ENCODE assay signal across 27 mouse cellular contexts in the genomic region with DNA sequence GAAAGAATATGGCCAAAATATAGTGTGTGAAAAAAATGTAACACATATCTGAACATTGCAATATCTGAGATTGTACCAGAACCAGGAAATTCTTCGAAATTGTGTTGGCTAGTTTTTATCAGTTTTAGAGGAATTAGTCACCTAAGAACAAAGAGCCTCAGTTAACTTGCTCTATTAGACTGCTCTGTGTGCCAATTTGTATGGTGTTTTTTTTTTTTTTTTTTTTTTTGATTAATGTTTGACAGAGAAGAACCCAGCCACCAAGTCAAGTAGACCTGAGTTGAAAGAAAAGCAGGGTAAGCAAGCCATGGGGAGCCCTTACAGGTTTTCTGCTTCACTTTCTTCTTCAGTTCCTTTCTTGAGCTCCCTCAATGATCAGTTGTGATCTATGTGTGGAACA. TPM values are rescaled to one million over a fixed set of nuclear protein-coding genes. Genes with fewer than 3 reads are reported as not detected.
DNase-seq lines count a peak whose midpoint lies in the region; ATAC-seq and TF ChIP-seq lines count a peak whose summit lies in the region.
"Had no signal": no experiment of that assay in that cellular context is flagged by ENCODE, and none has a peak within 500 bp of the region (broad histone marks: within the 10 kb centered on the region; RNA-seq: fewer than 3 reads in every experiment).

No protein-coding gene starts in this region.

- DNase-seq in kidney, adult 11 months: no peak
- no peak for DNase-seq in midbrain, postnatal 0 days (ENCODE audit: low spot score)
- no peak for DNase-seq in retina, embryonic 14.5 days (ENCODE audit: low spot score)
- DNase-seq: adrenal gland, adult 8-10 months; adrenal gland, postnatal 25 days; cerebellum, adult 11-12 months; cerebellum, adult 8-10 months; cerebellum, postnatal 10 days; cerebellum, postnatal 36 days; embryo, embryonic 11 days; gastrocnemius, postnatal 25 days; heart, adult 18-20 months; heart, postnatal 14 days; heart, postnatal 4 days had no signal

- H3K4me1 ChIP-seq in kidney, embryonic 15.5 days: no peaks in the 10 kb centered on the region
- H3K4me1 ChIP-seq in intestine, embryonic 16.5 days (ENCODE audit: control insufficient read depth, insufficient read depth, low read length): no peaks in the 10 kb centered on the region
- no peaks in the 10 kb centered on the region for H3K4me1 ChIP-seq in stomach, embryonic 16.5 days (ENCODE audit: control insufficient read depth, insufficient read depth, low read length)
- no peaks in the 10 kb centered on the region for H3K4me1 ChIP-seq in midbrain, postnatal 0 days (ENCODE audit: insufficient read depth, low read length)
- H3K4me1 ChIP-seq: embryonic facial prominence, embryonic 10.5 days; embryonic facial prominence, embryonic 13.5 days; forebrain, embryonic 12.5 days; forebrain, embryonic 15.5 days; heart, embryonic 10.5 days had no signal

- ATAC-seq in kidney, embryonic 15.5 days (replicated peaks; ENCODE audit: low FRiP score): 0 out of 2 replicates have a peak, but pooled peaks have one; percentile 33
- ATAC-seq in intestine, embryonic 16.5 days: peak; percentile 96
- peak; percentile 64; the same call in 1 of the 2 replicates for ATAC-seq in stomach, embryonic 16.5 days (ENCODE audit: insufficient read depth, low FRiP score)
- no peak for ATAC-seq in midbrain, postnatal 0 days (ENCODE audit: low FRiP score)
- ATAC-seq: activated CD4-positive, CD25-positive, alpha-beta regulatory T cell, adult 4 months; forebrain, embryonic 15.5 days had no signal

- H3K27ac ChIP-seq in kidney, embryonic 15.5 days: no peak overlapping the region
- no peak overlapping the region for H3K27ac ChIP-seq in intestine, embryonic 16.5 days (ENCODE audit: low read length)
- no peak overlapping the region for H3K27ac ChIP-seq in stomach, embryonic 16.5 days (ENCODE audit: low read length)
- H3K27ac ChIP-seq in midbrain, postnatal 0 days (ENCODE audit: low read depth, low read length): no peak overlapping the region
- H3K27ac ChIP-seq: embryonic facial prominence, embryonic 10.5 days; embryonic facial prominence, embryonic 13.5 days; forebrain, embryonic 12.5 days; forebrain, embryonic 15.5 days; heart, embryonic 10.5 days; heart, embryonic 13.5 days; hindbrain, embryonic 14.5 days had no signal

- H3K9me3 ChIP-seq in kidney, embryonic 15.5 days (replicated peaks): no peaks in the 10 kb centered on the region
- no peaks in the 10 kb centered on the region for H3K9me3 ChIP-seq in intestine, embryonic 16.5 days (ENCODE audit: control insufficient read depth, low read length)
- no peaks in the 10 kb centered on the region for H3K9me3 ChIP-seq in stomach, embryonic 16.5 days (replicated peaks; ENCODE audit: control insufficient read depth, low read length)
- H3K9me3 ChIP-seq in midbrain, postnatal 0 days (ENCODE audit: low read length): no peaks in the 10 kb centered on the region
- H3K9me3 ChIP-seq: embryonic facial prominence, embryonic 10.5 days; embryonic facial prominence, embryonic 13.5 days; forebrain, embryonic 12.5 days; forebrain, embryonic 15.5 days; heart, embryonic 10.5 days; heart, embryonic 13.5 days had no signal

- no peaks in the 10 kb centered on the region for H3K36me3 ChIP-seq in kidney, embryonic 15.5 days
- H3K36me3 ChIP-seq in intestine, embryonic 16.5 days (ENCODE audit: control insufficient read depth, insufficient read depth, low read length): no peaks in the 10 kb centered on the region
- H3K36me3 ChIP-seq in stomach, embryonic 16.5 days (ENCODE audit: control insufficient read depth, insufficient read depth, low read length): no peaks in the 10 kb centered on the region
- H3K36me3 ChIP-seq in midbrain, postnatal 0 days (ENCODE audit: insufficient read depth, low read length): no peaks in the 10 kb centered on the region
- H3K36me3 ChIP-seq: embryonic facial prominence, embryonic 10.5 days; embryonic facial prominence, embryonic 13.5 days; forebrain, embryonic 12.5 days; forebrain, embryonic 15.5 days; heart, embryonic 10.5 days; heart, embryonic 13.5 days had no signal

- no peak for TF ChIP-seq CTCF in midbrain, postnatal 0 days (IDR thresholded peaks at IDR 0.05)

- H3K27me3 ChIP-seq in kidney, embryonic 15.5 days: no peaks in the 10 kb centered on the region
- no peaks in the 10 kb centered on the region for H3K27me3 ChIP-seq in intestine, embryonic 16.5 days (replicated peaks; ENCODE audit: control insufficient read depth, insufficient read depth, low read length)
- H3K27me3 ChIP-seq in stomach, embryonic 16.5 days (ENCODE audit: control insufficient read depth, insufficient read depth, low read length): no peaks in the 10 kb centered on the region
- H3K27me3 ChIP-seq in midbrain, postnatal 0 days (ENCODE audit: insufficient read depth, low read length): no peaks in the 10 kb centered on the region
- H3K27me3 ChIP-seq: embryonic facial prominence, embryonic 13.5 days; forebrain, embryonic 12.5 days; forebrain, embryonic 15.5 days; heart, embryonic 13.5 days had no signal

- no peak overlapping the region for H3K4me3 ChIP-seq in kidney, embryonic 15.5 days (replicated peaks)
- no peak overlapping the region for H3K4me3 ChIP-seq in intestine, embryonic 16.5 days (ENCODE audit: low read length)
- no peak overlapping the region for H3K4me3 ChIP-seq in stomach, embryonic 16.5 days (replicated peaks; ENCODE audit: low read length)
- no peak overlapping the region for H3K4me3 ChIP-seq in midbrain, postnatal 0 days (ENCODE audit: low read depth, low read length)
- H3K4me3 ChIP-seq: embryonic facial prominence, embryonic 10.5 days; embryonic facial prominence, embryonic 13.5 days; erythroblast, embryonic 14.5 days; forebrain, embryonic 12.5 days; forebrain, embryonic 15.5 days; heart, embryonic 10.5 days; heart, embryonic 13.5 days had no signal

- H3K9ac ChIP-seq in kidney, embryonic 15.5 days: no peak overlapping the region
- no peak overlapping the region for H3K9ac ChIP-seq in intestine, embryonic 16.5 days (ENCODE audit: low read depth, low read length)
- no peak overlapping the region for H3K9ac ChIP-seq in stomach, embryonic 16.5 days (ENCODE audit: low read length)
- no peak overlapping the region for H3K9ac ChIP-seq in midbrain, postnatal 0 days (replicated peaks; ENCODE audit: low read length, poor library complexity, severe bottlenecking)
- H3K9ac ChIP-seq: embryonic facial prominence, embryonic 13.5 days; forebrain, embryonic 12.5 days; forebrain, embryonic 15.5 days; heart, embryonic 13.5 days; hindbrain, embryonic 14.5 days had no signal

- 74% methylated on average over 1 of the region's 1 CpGs for WGBS in kidney, embryonic 15.5 days
- WGBS in intestine, embryonic 16.5 days: 67% methylated on average over 1 of the region's 1 CpGs
- 67% methylated on average over 1 of the region's 1 CpGs for WGBS in stomach, embryonic 16.5 days
- 93% methylated on average over 1 of the region's 1 CpGs for WGBS in midbrain, postnatal 0 days

- H3K4me2 ChIP-seq in kidney, embryonic 15.5 days: no peak overlapping the region
- no peak overlapping the region for H3K4me2 ChIP-seq in intestine, embryonic 16.5 days (ENCODE audit: low read depth, low read length)
- H3K4me2 ChIP-seq in stomach, embryonic 16.5 days (ENCODE audit: low read depth, low read length): no peak overlapping the region
- no peak overlapping the region for H3K4me2 ChIP-seq in midbrain, postnatal 0 days (ENCODE audit: low read depth, low read length, poor library complexity, severe bottlenecking)
- H3K4me2 ChIP-seq: embryonic facial prominence, embryonic 13.5 days; forebrain, embryonic 12.5 days; forebrain, embryonic 15.5 days; heart, embryonic 13.5 days; hindbrain, embryonic 14.5 days had no signal

RNA-seq across cellular contexts. Expression of a gene that starts 10.3 kb away (rescaled TPM):
- 0.35 and 0.37 TPM in 2 replicates for polyA plus RNA-seq in kidney, embryonic 15.5 days (2015; fragmentation: Nextera tagmentation; extraction: Ambion mirVana)
- 5.7 and 8.0 TPM in 2 replicates for polyA plus RNA-seq in intestine, embryonic 16.5 days (2015; fragmentation: Nextera tagmentation; extraction: Ambion mirVana)
- 3.2 and 3.3 TPM in 2 replicates for polyA plus RNA-seq in stomach, embryonic 16.5 days (2015; fragmentation: Nextera tagmentation; extraction: Ambion mirVana)
- 2.0 and 2.5 TPM in 2 replicates for total RNA-seq in midbrain, postnatal 0 days (2014; rRNA removed)
- 2.1 and 2.2 TPM in 2 replicates for polyA plus RNA-seq in midbrain, postnatal 0 days (2015; fragmentation: Nextera tagmentation; extraction: Ambion mirVana)
- total RNA-seq: ES-E14 had no signal
- polyA plus RNA-seq: embryonic facial prominence, embryonic 10.5 days; erythroblast, embryonic 14.5 days had no signal
